Mouse (Mus musculus) neural tube, embryonic 12.5 days (tissue): ENCODE data around the gene Nat8l. TPM values are rescaled to one million over a fixed set of nuclear protein-coding genes. Genes with fewer than 3 reads are reported as not detected.

ENCODE experiments used
- ATAC-seq: fragments of 200-750 bp; cut with Nextera tagmentation; 2 replicates; pipeline ENCODE4 v1.8.0; 2017; ENCODE audit warnings: low read depth, mild to moderate bottlenecking, moderate TSS enrichment, moderate library complexity; ENCODE audit not compliant: low FRiP score
- H3K27ac ChIP-seq: fragments of 300-500 bp; sonication (generic); 2 replicates; pipeline ENCODE4 v1.5.1; 2016
- H3K27me3 ChIP-seq: fragments of 300-500 bp; sonication (generic); replicated peaks from 2 replicates; pipeline ENCODE4 v1.6.1; 2016; ENCODE audit warnings: mild to moderate bottlenecking
- H3K36me3 ChIP-seq: fragments of 300-500 bp; sonication (generic); 2 replicates; pipeline ENCODE4 v1.6.1; 2016; ENCODE audit warnings: mild to moderate bottlenecking
- H3K4me1 ChIP-seq: fragments of 300-500 bp; sonication (generic); 2 replicates; pipeline ENCODE4 v1.6.1; 2016
- H3K4me2 ChIP-seq: fragments of 300-500 bp; sonication (generic); replicated peaks from 2 replicates; pipeline ENCODE4 v1.6.1; 2016; ENCODE audit warnings: mild to moderate bottlenecking
- H3K4me3 ChIP-seq: fragments of 300-500 bp; sonication (generic); 2 replicates; pipeline ENCODE4 v1.5.1; 2016
- H3K9ac ChIP-seq: fragments of 300-500 bp; sonication (generic); 2 replicates; pipeline ENCODE4 v1.6.1; 2016; ENCODE audit warnings: mild to moderate bottlenecking
- H3K9me3 ChIP-seq: fragments of 300-500 bp; sonication (generic); 2 replicates; pipeline ENCODE4 v1.6.1; 2016; ENCODE audit warnings: mild to moderate bottlenecking
- WGBS: fragments of 180-500 bp; shearing (Covaris S2); methylation state at CpG from one replicate; pipeline ENCODE4 v1.1.7; 2016; 5-methylcytosine and 5-hydroxymethylcytosine counted together
- polyA plus RNA-seq: library from polyadenylated mRNA; unstranded; fragments of >200 nt; fragmentation: Nextera tagmentation; extraction: Ambion mirVana; gene quantifications from 2 replicates; pipeline ENCODE4 v1.2.1, GENCODE M21; 2016

Nat8l gene
- polyA plus RNA-seq, 1 experiment from 2014 or later: 3.7 TPM

DNA sequence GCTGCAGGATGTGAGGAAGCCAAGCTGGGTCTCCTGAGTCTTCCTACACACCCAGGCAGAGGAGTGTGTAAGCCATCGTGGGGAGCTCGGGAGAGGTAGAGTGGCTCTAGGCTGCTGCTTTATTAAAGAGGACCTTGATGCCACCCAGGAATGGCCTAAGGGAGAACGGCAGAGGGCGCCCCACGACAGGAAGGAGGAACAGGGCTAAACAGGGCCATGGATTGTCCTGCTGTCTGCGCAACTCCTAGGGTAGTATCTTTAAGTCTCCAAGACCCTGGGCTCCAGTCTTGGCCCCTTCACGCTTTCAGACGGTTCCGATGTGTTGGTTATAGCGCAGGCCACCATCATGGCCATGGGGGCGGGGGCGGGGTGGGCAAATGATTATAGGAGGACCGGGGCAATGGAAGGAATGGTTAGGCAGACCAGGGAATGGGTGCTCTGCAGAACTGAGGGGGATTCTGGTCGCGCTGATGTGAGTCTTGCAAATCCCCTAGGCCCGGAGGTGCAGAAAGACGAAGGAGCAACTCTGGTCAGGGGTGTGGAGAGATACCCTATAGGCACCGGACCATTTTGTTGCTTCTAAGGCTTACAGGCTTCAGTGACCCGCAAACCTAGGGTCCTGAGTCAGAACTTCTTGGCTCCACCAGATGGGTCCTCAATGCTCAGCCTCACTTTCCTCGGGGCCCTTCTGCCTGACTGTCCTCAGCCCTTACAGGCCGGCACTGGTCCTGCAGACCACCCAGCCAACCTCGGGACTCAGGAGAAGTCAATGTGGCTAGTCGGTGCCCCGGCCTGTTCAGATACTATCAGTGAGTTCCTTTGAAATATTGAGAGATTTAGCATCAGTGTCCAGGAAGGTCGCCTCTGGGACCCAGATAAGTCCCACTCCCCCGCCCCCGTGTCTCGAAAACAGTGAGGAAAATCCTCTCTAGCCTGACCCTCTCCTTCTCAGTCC lies 836 bp upstream of the Nat8l start:
- peak; percentile 7; the same call in 1 of the 2 replicates for ATAC-seq
- 33% methylated on average over 28 of the region's 28 CpGs for WGBS

DNA sequence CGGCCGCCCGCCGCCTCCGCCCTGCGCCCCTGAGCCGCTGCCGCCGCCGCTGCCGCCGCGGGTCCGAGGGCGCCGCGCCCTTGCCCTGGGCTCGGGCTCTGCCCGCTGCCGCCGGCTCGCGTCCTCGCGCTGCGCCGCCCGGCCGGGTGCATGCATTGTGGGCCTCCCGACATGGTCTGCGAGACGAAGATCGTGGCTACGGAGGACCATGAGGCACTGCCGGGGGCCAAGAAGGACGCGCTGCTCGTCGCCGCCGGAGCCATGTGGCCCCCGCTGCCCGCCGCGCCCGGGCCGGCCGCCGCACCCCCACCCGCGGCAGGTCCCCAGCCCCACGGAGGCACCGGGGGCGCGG lies 886 bp downstream of the Nat8l start:
- Histone ChIP-seq H3K27me3 (peaks cover 23% of the 10 kb centered on the region), H3K27ac (peak overlapping the region; percentile 93), H3K9ac (peak overlapping the region; percentile 83), H3K4me3 (peak overlapping the region; percentile 80), H3K4me2 (peak overlapping the region; percentile 83), H3K4me1 (peaks cover 42% of the 10 kb centered on the region), H3K36me3 (peaks cover 11% of the 10 kb centered on the region), H3K9me3 (no peaks in the 10 kb centered on the region)
- under 1% methylated on average over 50 of the region's 55 CpGs for WGBS
- no peak; the same call in 1 of the 2 replicates for ATAC-seq

More for the DNA sequence above, 836 bp upstream of the Nat8l start:
- peak overlapping the region; percentile 80 for H3K4me3 ChIP-seq
- no peaks in the 10 kb centered on the region for H3K36me3 ChIP-seq
- H3K9ac ChIP-seq: peak overlapping the region; percentile 83
- peaks cover 42% of the 10 kb centered on the region for H3K4me1 ChIP-seq
- H3K4me2 ChIP-seq: peak overlapping the region; percentile 83
- peaks cover 23% of the 10 kb centered on the region for H3K27me3 ChIP-seq
- H3K27ac ChIP-seq: peak overlapping the region; percentile 93; the same call in 1 of the 2 replicates
- no peaks in the 10 kb centered on the region for H3K9me3 ChIP-seq

GRCm38 (mm10) chr5:33997051-33997741 lies 1.4 kb downstream of the Nat8l start:
- Histone ChIP-seq H3K9ac (peak overlapping the region; percentile 83), H3K4me2 (peak overlapping the region; percentile 83), H3K27ac (peak overlapping the region; percentile 93), H3K36me3 (peaks cover 15% of the 10 kb centered on the region), H3K4me1 (peaks cover 42% of the 10 kb centered on the region), H3K4me3 (peak overlapping the region; percentile 80), H3K27me3 (peaks cover 23% of the 10 kb centered on the region), H3K9me3 (no peaks in the 10 kb centered on the region)
- peak; percentile 30 for ATAC-seq
- under 1% methylated on average over 68 of the region's 80 CpGs for WGBS

DNA sequence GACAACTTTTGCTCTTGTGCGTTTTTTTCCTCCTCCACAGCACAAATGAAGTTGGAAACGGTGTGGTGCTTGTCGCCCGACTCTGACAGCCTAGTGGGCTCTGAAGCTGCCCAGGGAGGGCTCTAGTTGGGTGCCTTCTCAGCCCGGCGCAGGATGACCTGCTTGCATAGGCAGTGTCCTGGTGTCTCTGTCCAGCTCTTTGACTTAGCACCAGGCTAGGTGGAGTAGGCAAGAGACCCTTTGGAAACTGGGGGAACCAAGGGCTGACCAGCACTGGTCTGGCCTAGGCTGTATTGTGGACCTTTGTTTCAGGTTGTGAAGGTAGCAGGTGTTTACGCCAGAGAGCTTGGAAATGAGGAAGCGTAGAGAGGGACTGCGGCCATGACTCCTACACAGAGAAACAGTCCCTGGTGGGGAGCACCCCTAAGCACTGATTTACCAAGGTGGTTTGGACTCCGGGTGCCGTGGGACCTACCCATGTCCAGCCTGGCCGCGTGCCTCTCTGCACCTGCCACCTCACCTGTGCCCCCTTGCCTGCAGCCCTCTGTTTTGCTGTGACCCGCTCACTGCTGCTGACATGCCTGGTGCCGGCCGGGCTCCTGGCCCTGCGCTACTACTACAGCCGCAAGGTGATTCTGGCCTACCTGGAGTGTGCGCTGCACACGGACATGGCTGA lies 2.2 kb downstream of the Nat8l start:
- no peaks in the 10 kb centered on the region for H3K9me3 ChIP-seq
- H3K4me2 ChIP-seq: peak overlapping the region; percentile 83
- H3K27me3 ChIP-seq: peaks cover 23% of the 10 kb centered on the region
- H3K27ac ChIP-seq: no peak overlapping the region
- H3K9ac ChIP-seq: peak overlapping the region; percentile 83; the same call in 1 of the 2 replicates
- peaks cover 15% of the 10 kb centered on the region for H3K36me3 ChIP-seq
- H3K4me3 ChIP-seq: peak overlapping the region; percentile 80
- WGBS: 68% methylated on average over 20 of the region's 20 CpGs
- no peak for ATAC-seq
- peaks cover 42% of the 10 kb centered on the region for H3K4me1 ChIP-seq

DNA sequence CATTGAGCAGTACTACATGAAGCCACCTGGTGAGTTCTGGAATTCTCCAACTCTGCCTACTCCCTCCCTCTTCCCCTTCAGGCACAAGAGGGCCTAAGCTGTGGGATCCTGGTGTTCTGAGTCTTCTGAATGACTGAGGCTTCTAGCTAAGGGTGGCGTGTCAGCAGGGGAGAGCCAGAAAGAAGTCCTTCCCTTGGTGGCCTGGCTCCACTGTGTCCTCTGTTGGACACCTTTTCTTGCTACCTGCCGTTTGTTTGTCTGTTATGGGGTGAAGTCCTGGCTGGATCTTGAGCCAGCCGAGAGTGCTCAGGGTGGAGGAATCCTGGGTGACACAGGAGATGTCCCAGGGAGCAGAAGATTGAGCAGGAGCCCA lies 2.7 kb downstream of the Nat8l start:
- WGBS: 91% methylated on average over 3 of the region's 3 CpGs
- H3K9ac ChIP-seq: peak overlapping the region; percentile 83; the same call in 1 of the 2 replicates
- no peak overlapping the region for H3K27ac ChIP-seq
- peaks cover 42% of the 10 kb centered on the region for H3K4me1 ChIP-seq
- peak overlapping the region; percentile 83 for H3K4me2 ChIP-seq
- peaks cover 18% of the 10 kb centered on the region for H3K36me3 ChIP-seq
- H3K27me3 ChIP-seq: peaks cover 23% of the 10 kb centered on the region
- H3K9me3 ChIP-seq: no peaks in the 10 kb centered on the region
- peak overlapping the region; percentile 80; the same call in 1 of the 2 replicates for H3K4me3 ChIP-seq
- ATAC-seq: no peak

GRCm38 (mm10) chr5:33999466-34000090 lies 3.8 kb downstream of the Nat8l start:
- H3K4me3 ChIP-seq: no peak overlapping the region
- peaks cover 20% of the 10 kb centered on the region for H3K36me3 ChIP-seq
- peak overlapping the region; percentile 83 for H3K4me2 ChIP-seq
- no peak for ATAC-seq
- H3K9ac ChIP-seq: no peak overlapping the region
- 82% methylated on average over 6 of the region's 6 CpGs for WGBS
- H3K27me3 ChIP-seq: peaks cover 17% of the 10 kb centered on the region
- H3K4me1 ChIP-seq: peaks cover 40% of the 10 kb centered on the region
- no peak overlapping the region for H3K27ac ChIP-seq
- no peaks in the 10 kb centered on the region for H3K9me3 ChIP-seq

DNA sequence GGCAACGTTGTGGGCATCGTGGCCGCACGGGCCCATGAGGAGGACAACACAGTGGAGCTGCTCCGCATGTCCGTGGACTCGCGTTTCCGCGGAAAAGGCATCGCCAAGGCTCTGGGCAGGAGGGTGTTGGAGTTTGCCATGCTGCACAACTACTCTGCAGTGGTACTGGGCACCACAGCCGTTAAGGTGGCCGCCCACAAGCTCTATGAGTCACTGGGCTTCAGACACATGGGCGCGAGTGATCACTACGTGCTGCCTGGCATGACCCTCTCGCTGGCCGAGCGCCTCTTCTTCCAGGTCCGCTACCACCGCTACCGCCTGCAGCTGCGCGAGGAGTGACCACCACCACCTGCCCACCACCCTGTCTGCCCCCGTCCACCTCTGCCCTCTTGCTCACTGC lies 5.0 kb downstream of the Nat8l start:
- Histone ChIP-seq H3K4me3 (no peak overlapping the region), H3K9ac (no peak overlapping the region), H3K27me3 (peaks cover 11% of the 10 kb centered on the region; the same call in 1 of the 2 replicates), H3K36me3 (peaks cover 20% of the 10 kb centered on the region), H3K4me2 (no peak overlapping the region), H3K4me1 (peaks cover 28% of the 10 kb centered on the region), H3K9me3 (no peaks in the 10 kb centered on the region), H3K27ac (no peak overlapping the region)
- no peak for ATAC-seq
- WGBS: 95% methylated on average over 25 of the region's 25 CpGs

GRCm38 (mm10) chr5:34001401-34001800 lies 5.6 kb downstream of the Nat8l start:
- 100% methylated on average over 1 of the region's 1 CpGs for WGBS
- peaks cover 20% of the 10 kb centered on the region for H3K36me3 ChIP-seq
- H3K4me1 ChIP-seq: peaks cover 28% of the 10 kb centered on the region
- peaks cover 11% of the 10 kb centered on the region; the same call in 1 of the 2 replicates for H3K27me3 ChIP-seq
- no peak overlapping the region for H3K4me2 ChIP-seq
- no peak for ATAC-seq
- H3K9ac ChIP-seq: no peak overlapping the region
- no peak overlapping the region for H3K27ac ChIP-seq
- H3K9me3 ChIP-seq: no peaks in the 10 kb centered on the region
- no peak overlapping the region for H3K4me3 ChIP-seq

DNA sequence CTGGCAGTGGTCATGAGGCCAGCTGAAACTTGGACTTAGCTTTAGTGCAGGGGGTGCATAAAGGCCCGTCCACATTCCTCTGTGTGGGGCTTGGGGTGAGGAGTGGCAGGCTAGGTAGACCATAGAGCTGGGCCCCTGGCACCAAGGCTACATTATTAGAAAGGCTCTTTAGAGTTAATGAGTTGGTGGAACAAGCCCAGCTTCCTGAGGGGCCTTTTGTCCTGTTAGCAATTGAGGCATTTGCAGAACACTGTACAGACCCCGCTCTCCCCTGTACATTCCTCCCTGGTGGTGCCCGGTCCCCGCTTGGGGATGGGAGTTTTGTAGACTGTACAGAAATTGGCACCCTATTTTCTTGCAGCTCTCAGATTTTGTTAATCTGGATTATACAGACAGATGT lies 6.9 kb downstream of the Nat8l start:
- H3K27ac ChIP-seq: no peak overlapping the region
- H3K9ac ChIP-seq: no peak overlapping the region
- H3K4me3 ChIP-seq: no peak overlapping the region
- H3K36me3 ChIP-seq: peaks cover 20% of the 10 kb centered on the region
- no peaks in the 10 kb centered on the region for H3K9me3 ChIP-seq
- WGBS: 91% methylated on average over 4 of the region's 4 CpGs
- peaks cover 9% of the 10 kb centered on the region; the same call in 1 of the 2 replicates for H3K27me3 ChIP-seq
- peaks cover 21% of the 10 kb centered on the region for H3K4me1 ChIP-seq
- ATAC-seq: no peak
- H3K4me2 ChIP-seq: no peak overlapping the region

- Histone ChIP-seq H3K4me2 (no peak overlapping the region), H3K27ac (no peak overlapping the region), H3K9me3 (no peaks in the 10 kb centered on the region), H3K4me3 (no peak overlapping the region), H3K4me1 (peaks cover 1% of the 10 kb centered on the region; the same call in 1 of the 2 replicates), H3K36me3 (peaks cover 20% of the 10 kb centered on the region), H3K9ac (no peak overlapping the region), H3K27me3 (no peaks in the 10 kb centered on the region)
- no peak for ATAC-seq
- WGBS: 85% methylated on average over 5 of the region's 5 CpGs
These were observed 8.8 kb downstream of the Nat8l start for GRCm38 (mm10) chr5:34004618-34005017.

- no peak overlapping the region for H3K27ac ChIP-seq
- no peak overlapping the region for H3K4me3 ChIP-seq
- ATAC-seq: no peak
- no peaks in the 10 kb centered on the region for H3K9me3 ChIP-seq
- H3K9ac ChIP-seq: no peak overlapping the region
- WGBS: 82% methylated on average over 4 of the region's 4 CpGs
- H3K27me3 ChIP-seq: no peaks in the 10 kb centered on the region
- H3K4me1 ChIP-seq: no peaks in the 10 kb centered on the region
- peaks cover 7% of the 10 kb centered on the region for H3K36me3 ChIP-seq
- no peak overlapping the region for H3K4me2 ChIP-seq
These were observed 11.0 kb downstream of the Nat8l start for GRCm38 (mm10) chr5:34006832-34007231.
